Mouse (Mus musculus) forebrain, postnatal 0 days (tissue): ENCODE measurements around the gene Gm5150. TPM values are rescaled to one million over a fixed set of nuclear protein-coding genes. Genes with fewer than 3 reads are reported as not detected.
"Not testable (repeated sequence)": the region's sequence is repeated elsewhere in the genome, so short reads cannot be mapped to it uniquely, and the experiment has no call there.

Experiments
- ATAC-seq: fragments of 200-750 bp; cut with Nextera tagmentation; 2 replicates; pipeline ENCODE4 v1.8.0; 2017; ENCODE audit warnings: mild to moderate bottlenecking, moderate library complexity
- DNase-seq: peaks from one replicate; pipeline ENCODE4 v3.0.0-alpha.2; 2015
- H3K27ac ChIP-seq: fragments of 300-500 bp; sonication (generic); 2 replicates; pipeline ENCODE4 v1.5.1; 2014; ENCODE audit warnings: low read depth, mild to moderate bottlenecking, antibody characterized with exemption, low read length, moderate library complexity, mixed read lengths
- H3K27me3 ChIP-seq: fragments of 300-500 bp; sonication (generic); 2 replicates; pipeline ENCODE4 v1.6.1; 2014; ENCODE audit warnings: mild to moderate bottlenecking, low read length, mixed read lengths; ENCODE audit not compliant: insufficient read depth
- H3K36me3 ChIP-seq: fragments of 300-500 bp; sonication (generic); 2 replicates; pipeline ENCODE4 v1.6.1; 2014; ENCODE audit warnings: mild to moderate bottlenecking, moderate library complexity; ENCODE audit not compliant: insufficient read depth
- H3K4me1 ChIP-seq: fragments of 300-500 bp; sonication (generic); 2 replicates; pipeline ENCODE4 v1.6.1; 2014; ENCODE audit warnings: antibody characterized with exemption; ENCODE audit not compliant: insufficient read depth
- H3K4me2 ChIP-seq: fragments of 300-500 bp; sonication (generic); 2 replicates; pipeline ENCODE4 v1.6.1; 2014; ENCODE audit warnings: low read depth, mild to moderate bottlenecking, moderate library complexity
- H3K4me3 ChIP-seq: fragments of 300-500 bp; sonication (generic); 2 replicates; pipeline ENCODE4 v1.5.1; 2014; ENCODE audit warnings: low read depth, low read length, mixed read lengths
- H3K9ac ChIP-seq: fragments of 300-500 bp; sonication (generic); 2 replicates; pipeline ENCODE4 v1.6.1; 2014; ENCODE audit warnings: mild to moderate bottlenecking
- H3K9me3 ChIP-seq: fragments of 300-500 bp; sonication (generic); 2 replicates; pipeline ENCODE4 v1.6.1; 2016; ENCODE audit warnings: low read length
- CTCF ChIP-seq: sonication (generic); IDR thresholded peaks from 2 replicates; pipeline ENCODE4 v1.5.1; 2016; ENCODE audit warnings: antibody characterized with exemption, control low read depth, low read depth
- WGBS: fragments of 180-500 bp; shearing (Covaris S2); extraction: QIAGEN DNeasy Blood & Tissue Kit; methylation state at CpG from one replicate; pipeline ENCODE4 v1.1.7; 2014; 5-methylcytosine and 5-hydroxymethylcytosine counted together
- microRNA-seq, 2 experiments: library from miRNA; unstranded; fragments of <30 nt; microRNA quantifications; one replicate each; pipeline ENCODE4; 2016
- polyA plus RNA-seq: library from polyadenylated mRNA; unstranded; fragments of >200 nt; fragmentation: Nextera tagmentation; extraction: Ambion mirVana; gene quantifications from 2 replicates; pipeline ENCODE4 v1.2.1, GENCODE M21; 2015
- total RNA-seq: library from RNA; depleted of rRNA; stranded (reverse); fragments of >200 nt; gene quantifications from 2 replicates; pipeline ENCODE4 v1.2.3, GENCODE M21; 2014; rRNA removed

The Gm5150 gene
- total and polyA plus RNA-seq, 2 experiments from 2014 or later, result not detected

- DNase-seq, result no peak
- Histone ChIP-seq H3K27me3 (no peaks in the 10 kb centered on the region), H3K9ac (no peak overlapping the region), H3K36me3 (no peaks in the 10 kb centered on the region), H3K4me1 (no peaks in the 10 kb centered on the region), H3K4me3 (no peak overlapping the region), H3K4me2 (no peak overlapping the region), H3K27ac (no peak overlapping the region), H3K9me3 (no peaks in the 10 kb centered on the region)
- no peak for ATAC-seq
- no peak for TF ChIP-seq CTCF
- WGBS, result 85% methylated on average over 3 of the region's 3 CpGs
Observed at GRCm38 (mm10) chr3:16003890-16004633, 2.2 kb downstream of the Gm5150 start.

DNA sequence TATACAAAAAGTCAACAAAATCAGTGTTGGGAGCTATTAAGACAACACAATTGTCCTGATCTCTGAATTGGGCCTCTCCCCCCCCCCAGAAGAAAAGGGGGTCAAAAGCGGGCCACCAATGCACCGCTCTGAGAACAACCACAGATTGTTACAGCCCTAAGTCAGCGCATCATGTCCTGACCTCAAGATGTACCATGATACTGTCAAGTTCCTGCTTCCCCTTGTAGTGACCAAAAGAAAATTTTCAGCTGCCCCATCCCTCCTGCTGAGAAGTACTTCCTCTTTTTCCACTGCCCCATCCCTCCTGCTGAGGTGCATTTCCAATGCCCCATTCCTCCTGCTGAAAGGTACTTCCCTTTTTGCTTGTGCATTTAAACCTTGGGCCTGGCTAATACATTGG lies 6.8 kb downstream of the Gm5150 start:
- not testable (repeated sequence) for H3K36me3 ChIP-seq, ATAC-seq, H3K27ac ChIP-seq, H3K9me3 ChIP-seq, H3K27me3 ChIP-seq, H3K4me3 ChIP-seq, H3K4me2 ChIP-seq, DNase-seq, H3K9ac ChIP-seq, H3K4me1 ChIP-seq
- 97% methylated on average over 3 of the region's 3 CpGs for WGBS

GRCm38 (mm10) chr3:15982216-15982615 lies 24.0 kb downstream of the Gm5150 start:
- H3K27ac ChIP-seq, result no peak overlapping the region
- no peak overlapping the region for H3K9ac ChIP-seq
- H3K9me3 ChIP-seq, result no peaks in the 10 kb centered on the region
- 75% methylated on average over 3 of the region's 3 CpGs for WGBS
- H3K4me3 ChIP-seq, result no peak overlapping the region
- H3K4me1 ChIP-seq, result no peaks in the 10 kb centered on the region
- DNase-seq, result no peak
- H3K36me3 ChIP-seq, result no peaks in the 10 kb centered on the region
- no peaks in the 10 kb centered on the region for H3K27me3 ChIP-seq
- no peak for TF ChIP-seq CTCF
- no peak for ATAC-seq
- no peak overlapping the region for H3K4me2 ChIP-seq

GRCm38 (mm10) chr3:15956921-15957320 lies 49.3 kb downstream of the Gm5150 start:
- H3K27me3 ChIP-seq, result no peaks in the 10 kb centered on the region
- H3K4me3 ChIP-seq, result no peak overlapping the region
- no peaks in the 10 kb centered on the region for H3K36me3 ChIP-seq
- no peak overlapping the region for H3K9ac ChIP-seq
- 0 out of 2 replicates have a peak, but pooled peaks cover 6% of the 10 kb centered on the region for H3K9me3 ChIP-seq
- no peak for TF ChIP-seq CTCF
- H3K27ac ChIP-seq, result no peak overlapping the region
- ATAC-seq (no peak), DNase-seq (no peak)
- H3K4me1 ChIP-seq, result no peaks in the 10 kb centered on the region
- H3K4me2 ChIP-seq, result no peak overlapping the region

Small RNA genes within 50 kb of the gene (microRNA-seq; reads per million reads assigned to microRNA genes)
- 0 reads per million in 2 experiments for gene Gm24694

Other genes starting within 250 kb of the Gm5150 start
- not detected in 2 replicates for gene Sirpb1c, start 157.9 kb downstream of the Gm5150 start, total RNA-seq
- 0.20 TPM in 1 of 2 replicates, not detected in the other for gene Sirpb1c, start 157.9 kb downstream of the Gm5150 start, polyA plus RNA-seq